Mouse (Mus musculus) neural tube, embryonic 14.5 days (tissue): ENCODE results near the gene Cox17. TPM values are rescaled to one million over a fixed set of nuclear protein-coding genes. Genes with fewer than 3 reads are reported as not detected.

Experiments used
- ATAC-seq: fragments of 200-750 bp; cut with Nextera tagmentation; 2 replicates; pipeline ENCODE4 v1.8.0; 2017; ENCODE audit warnings: low read depth, mild to moderate bottlenecking, moderate TSS enrichment, moderate library complexity
- H3K27ac ChIP-seq: fragments of 300-500 bp; sonication (generic); 2 replicates; pipeline ENCODE4 v1.5.1; 2014; ENCODE audit warnings: low read depth, mild to moderate bottlenecking, control low read depth, low read length, moderate library complexity, mixed read lengths
- H3K27me3 ChIP-seq: fragments of 300-500 bp; sonication (generic); 2 replicates; pipeline ENCODE4 v1.6.1; 2014; ENCODE audit warnings: low read length; ENCODE audit not compliant: control insufficient read depth, insufficient read depth
- H3K36me3 ChIP-seq: fragments of 300-500 bp; sonication (generic); 2 replicates; pipeline ENCODE4 v1.6.1; 2014; ENCODE audit warnings: low read length, mixed read lengths; ENCODE audit not compliant: control insufficient read depth, insufficient read depth
- H3K4me1 ChIP-seq: fragments of 300-500 bp; sonication (generic); 2 replicates; pipeline ENCODE4 v1.6.1; 2014; ENCODE audit warnings: low read length; ENCODE audit not compliant: control insufficient read depth, insufficient read depth
- H3K4me2 ChIP-seq: fragments of 300-500 bp; sonication (generic); 2 replicates; pipeline ENCODE4 v1.6.1; 2014; ENCODE audit warnings: mild to moderate bottlenecking, low read depth, low read length, control low read depth
- H3K4me3 ChIP-seq: fragments of 300-500 bp; sonication (generic); 2 replicates; pipeline ENCODE4 v1.5.1; 2014; ENCODE audit warnings: low read depth, low read length, control low read depth, mixed read lengths
- H3K9ac ChIP-seq: fragments of 300-500 bp; sonication (generic); replicated peaks from 2 replicates; pipeline ENCODE4 v1.6.1; 2014; ENCODE audit warnings: low read depth, mild to moderate bottlenecking, control low read depth, low read length, mixed read lengths
- H3K9me3 ChIP-seq: fragments of 300-500 bp; sonication (generic); 2 replicates; pipeline ENCODE4 v1.6.1; 2016; ENCODE audit warnings: low read length; ENCODE audit not compliant: control insufficient read depth
- WGBS: fragments of 180-500 bp; shearing (Covaris S2); extraction: QIAGEN DNeasy Blood & Tissue Kit; methylation state at CpG from one replicate; pipeline ENCODE4 v1.1.7; 2014; 5-methylcytosine and 5-hydroxymethylcytosine counted together
- polyA plus RNA-seq: library from polyadenylated mRNA; unstranded; fragments of >200 nt; fragmentation: Nextera tagmentation; extraction: Ambion mirVana; gene quantifications from 2 replicates; pipeline ENCODE4 v1.2.1, GENCODE M21; 2014

Cox17 gene
- polyA plus RNA-seq, 1 experiment from 2014 or later: 91.6 TPM

GRCm38 (mm10) chr16:38379493-38379892, 32.7 kb downstream of the Cox17 start:
- Histone ChIP-seq H3K4me2 (no peak overlapping the region), H3K9me3 (no peaks in the 10 kb centered on the region), H3K4me1 (no peaks in the 10 kb centered on the region; the same call in 1 of the 2 replicates), H3K36me3 (no peaks in the 10 kb centered on the region), H3K4me3 (no peak overlapping the region), H3K27me3 (no peaks in the 10 kb centered on the region), H3K9ac (no peak overlapping the region), H3K27ac (no peak overlapping the region)
- 21% methylated on average over 3 of the region's 3 CpGs for WGBS
- no peak for ATAC-seq

GRCm38 (mm10) chr16:38379926-38380325, 33.1 kb downstream of the Cox17 start:
- Histone ChIP-seq H3K4me2 (no peak overlapping the region), H3K36me3 (no peaks in the 10 kb centered on the region), H3K9me3 (no peaks in the 10 kb centered on the region), H3K4me3 (no peak overlapping the region), H3K27me3 (no peaks in the 10 kb centered on the region), H3K9ac (no peak overlapping the region), H3K27ac (no peak overlapping the region), H3K4me1 (no peaks in the 10 kb centered on the region; the same call in 1 of the 2 replicates)
- WGBS: 95% methylated on average over 3 of the region's 3 CpGs
- no peak for ATAC-seq

- 71% methylated on average over 2 of the region's 2 CpGs for WGBS
- no peak for ATAC-seq
- no peaks in the 10 kb centered on the region for H3K9me3 ChIP-seq
Observed at GRCm38 (mm10) chr16:38383683-38384082, 36.9 kb downstream of the Cox17 start.

GRCm38 (mm10) chr16:38385184-38385634, 38.4 kb downstream of the Cox17 start:
- Histone ChIP-seq H3K27ac (no peak overlapping the region), H3K36me3 (no peaks in the 10 kb centered on the region), H3K27me3 (no peaks in the 10 kb centered on the region), H3K4me1 (no peaks in the 10 kb centered on the region), H3K9me3 (no peaks in the 10 kb centered on the region), H3K9ac (no peak overlapping the region), H3K4me2 (no peak overlapping the region), H3K4me3 (no peak overlapping the region)
- WGBS: 92% methylated on average over 6 of the region's 6 CpGs
- ATAC-seq: no peak

More at GRCm38 (mm10) chr16:38383683-38384082, 36.9 kb downstream of the Cox17 start:
- no peak overlapping the region for H3K4me2 ChIP-seq
- H3K9ac ChIP-seq: no peak overlapping the region
- H3K4me3 ChIP-seq: no peak overlapping the region
- H3K4me1 ChIP-seq: no peaks in the 10 kb centered on the region
- H3K27ac ChIP-seq: no peak overlapping the region
- H3K27me3 ChIP-seq: no peaks in the 10 kb centered on the region
- no peaks in the 10 kb centered on the region for H3K36me3 ChIP-seq

- no peak overlapping the region for H3K4me3 ChIP-seq
- no peak overlapping the region for H3K9ac ChIP-seq
- no peaks in the 10 kb centered on the region for H3K27me3 ChIP-seq
- 94% methylated on average over 4 of the region's 4 CpGs for WGBS
- H3K4me2 ChIP-seq: no peak overlapping the region
- no peak overlapping the region for H3K27ac ChIP-seq
- no peaks in the 10 kb centered on the region for H3K36me3 ChIP-seq
- no peak for ATAC-seq
- H3K9me3 ChIP-seq: no peaks in the 10 kb centered on the region
- H3K4me1 ChIP-seq: no peaks in the 10 kb centered on the region
Observed at GRCm38 (mm10) chr16:38385700-38386099, 38.9 kb downstream of the Cox17 start.

GRCm38 (mm10) chr16:38387389-38387788, 40.6 kb downstream of the Cox17 start:
- WGBS: 84% methylated on average over 6 of the region's 6 CpGs
- Histone ChIP-seq H3K9ac (no peak overlapping the region), H3K27ac (no peak overlapping the region), H3K27me3 (no peaks in the 10 kb centered on the region), H3K4me1 (no peaks in the 10 kb centered on the region), H3K9me3 (no peaks in the 10 kb centered on the region), H3K4me2 (no peak overlapping the region), H3K4me3 (no peak overlapping the region), H3K36me3 (no peaks in the 10 kb centered on the region)
- ATAC-seq: no peak

GRCm38 (mm10) chr16:38388757-38389156, 42.0 kb downstream of the Cox17 start:
- Histone ChIP-seq H3K4me1 (no peaks in the 10 kb centered on the region), H3K9ac (no peak overlapping the region), H3K36me3 (no peaks in the 10 kb centered on the region), H3K27ac (no peak overlapping the region), H3K4me2 (no peak overlapping the region), H3K9me3 (no peaks in the 10 kb centered on the region), H3K4me3 (no peak overlapping the region), H3K27me3 (no peaks in the 10 kb centered on the region)
- ATAC-seq: no peak
- 79% methylated on average over 6 of the region's 6 CpGs for WGBS

- Histone ChIP-seq H3K4me1 (no peaks in the 10 kb centered on the region), H3K27ac (no peak overlapping the region), H3K4me3 (no peak overlapping the region), H3K36me3 (no peaks in the 10 kb centered on the region), H3K27me3 (no peaks in the 10 kb centered on the region), H3K9me3 (no peaks in the 10 kb centered on the region), H3K4me2 (no peak overlapping the region), H3K9ac (no peak overlapping the region)
- 76% methylated on average over 8 of the region's 8 CpGs for WGBS
- ATAC-seq: no peak
Observed at GRCm38 (mm10) chr16:38389284-38389893, 42.6 kb downstream of the Cox17 start.

GRCm38 (mm10) chr16:38390322-38390721, 43.5 kb downstream of the Cox17 start:
- ATAC-seq: no peak
- no peaks in the 10 kb centered on the region for H3K27me3 ChIP-seq
- H3K4me3 ChIP-seq: no peak overlapping the region
- no peak overlapping the region for H3K9ac ChIP-seq
- H3K4me2 ChIP-seq: no peak overlapping the region
- no peak overlapping the region for H3K27ac ChIP-seq
- no peaks in the 10 kb centered on the region for H3K9me3 ChIP-seq
- no peaks in the 10 kb centered on the region for H3K36me3 ChIP-seq
- no peaks in the 10 kb centered on the region for H3K4me1 ChIP-seq
- 95% methylated on average over 7 of the region's 7 CpGs for WGBS
